Mouse (Mus musculus) kidney, adult 8-10 months (tissue): Measurements from ENCODE around the gene Zfp961.
"Not testable (repeated sequence)": the region's sequence is repeated elsewhere in the genome, so short reads cannot be mapped to it uniquely, and the experiment has no call there.

Experiments used
- DNase-seq, 2 experiments: peaks; one replicate each; pipeline ENCODE4 v3.0.0; 2022

The Zfp961 gene

GRCm38 (mm10) chr8:72019022-72019421 lies 68.2 kb downstream of the Zfp961 start:
- DNase-seq, result not testable (repeated sequence)

GRCm38 (mm10) chr8:72019816-72020215 lies 69.0 kb downstream of the Zfp961 start:
- DNase-seq, result no peak

DNA sequence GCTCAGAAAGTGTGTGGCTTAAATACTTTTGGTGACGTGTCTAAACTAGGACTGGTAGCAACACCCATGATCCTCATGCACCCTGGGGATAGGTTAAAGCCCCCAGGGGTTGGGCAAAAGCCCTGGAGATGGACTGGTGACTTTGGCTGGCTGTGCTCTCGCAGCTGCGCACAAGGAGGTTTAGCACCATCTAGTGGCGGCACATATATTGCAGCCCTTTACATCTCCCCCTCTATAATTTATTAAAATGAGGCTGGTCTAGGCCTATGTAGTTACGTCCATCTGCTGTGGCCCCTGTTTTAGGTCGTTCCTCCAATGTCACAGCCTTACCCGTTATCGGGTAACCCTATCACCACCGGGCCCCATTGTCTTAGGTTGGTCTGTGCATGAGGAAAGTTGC lies 74.0 kb downstream of the Zfp961 start:
- DNase-seq, result peak in 1 of 2 experiments; percentile 64

GRCm38 (mm10) chr8:72032926-72033325 lies 82.1 kb downstream of the Zfp961 start:
- DNase-seq, result peak; percentile 59 to 80

GRCm38 (mm10) chr8:72040918-72041317 lies 90.1 kb downstream of the Zfp961 start, which contains the start of gene Olfr372:
Gene Olfr372 (plus strand): TSS chr8:72041218.
- not testable (repeated sequence) for DNase-seq

- no peak for DNase-seq
Measured at GRCm38 (mm10) chr8:72042493-72042892, 91.7 kb downstream of the Zfp961 start.
